Mouse (Mus musculus): ENCODE data around the gene AI597479. TPM values are rescaled to one million over a fixed set of nuclear protein-coding genes. Genes with fewer than 3 reads are reported as not detected.

AI597479 gene
- polyA plus RNA-seq, 1 experiment from 2014 or later, result 16.3 TPM

DNA sequence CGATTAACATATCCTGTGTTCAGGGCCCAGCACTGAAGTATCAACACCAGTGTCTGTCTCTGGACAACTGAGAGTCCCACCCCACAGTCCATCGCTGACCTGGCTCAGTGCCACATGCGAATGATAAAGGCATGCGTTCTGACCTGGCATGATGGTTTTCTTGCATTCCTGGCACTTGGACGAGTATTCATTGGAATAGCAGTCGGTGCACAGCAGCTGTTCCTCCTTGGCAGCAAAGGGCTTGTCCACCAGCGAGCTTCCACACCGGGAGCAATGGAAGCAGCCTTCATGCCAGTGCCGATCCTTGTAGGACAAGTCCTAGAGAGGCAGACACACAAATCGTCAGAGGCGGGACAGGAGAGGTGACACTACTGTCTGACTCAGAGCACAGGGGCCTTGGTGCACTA, 43.0 kb downstream of the AI597479 start:
- Histone ChIP-seq H3K9me3 (ENCODE audit: low read length) (no peaks in the 10 kb centered on the region), H3K9ac (replicated peaks; ENCODE audit: low read depth) (no peak overlapping the region), H3K27me3 (replicated peaks; ENCODE audit: insufficient read depth, low read length) (no peaks in the 10 kb centered on the region), H3K27ac (ENCODE audit: low read length) (no peak overlapping the region), H3K36me3 (ENCODE audit: insufficient read depth, low read length) (no peaks in the 10 kb centered on the region), H3K4me3 (ENCODE audit: low read depth, low read length) (no peak overlapping the region), H3K4me2 (replicated peaks; ENCODE audit: low read depth, low read length) (no peak overlapping the region), H3K4me1 (ENCODE audit: insufficient read depth, low read depth, low read length) (no peaks in the 10 kb centered on the region)
- DNase-seq (ENCODE audit: low spot score) (peak; percentile 18), ATAC-seq (no peak)
- TF ChIP-seq EP300 (IDR thresholded peaks at IDR 0.05) (no peak), CTCF (IDR thresholded peaks at IDR 0.05) (no peak)
- 41% methylated on average over 11 of the region's 11 CpGs for WGBS

DNA sequence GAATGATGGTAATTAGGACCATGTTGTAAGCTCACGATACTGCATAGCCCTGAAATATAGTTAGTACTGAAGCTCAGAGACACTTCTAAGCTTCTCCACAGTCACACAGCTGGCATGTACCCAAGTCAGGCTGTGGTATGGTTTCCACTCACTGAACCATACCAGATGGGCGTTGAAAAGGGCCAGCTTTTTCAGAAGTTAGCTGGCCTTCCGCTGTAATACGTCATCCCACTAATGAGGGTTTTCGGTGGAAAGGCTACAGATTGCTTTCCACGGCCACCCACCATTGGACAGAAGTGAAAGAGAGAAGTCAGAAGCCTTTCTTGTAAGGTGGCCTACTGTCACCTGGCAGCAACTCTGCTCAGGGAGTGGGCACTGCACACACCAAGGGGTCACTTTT, 44.3 kb downstream of the AI597479 start:
- no peak overlapping the region for H3K27ac ChIP-seq (ENCODE audit: low read length)
- 87% methylated on average over 6 of the region's 6 CpGs for WGBS
- no peaks in the 10 kb centered on the region for H3K36me3 ChIP-seq (ENCODE audit: insufficient read depth, low read length)
- TF ChIP-seq EP300 (IDR thresholded peaks at IDR 0.05) (no peak), CTCF (IDR thresholded peaks at IDR 0.05) (no peak)
- DNase-seq (ENCODE audit: low spot score), result no peak
- H3K9me3 ChIP-seq (ENCODE audit: low read length), result no peaks in the 10 kb centered on the region
- H3K4me1 ChIP-seq (ENCODE audit: insufficient read depth, low read depth, low read length), result no peaks in the 10 kb centered on the region
- H3K4me3 ChIP-seq (ENCODE audit: low read depth, low read length), result no peak overlapping the region
- no peaks in the 10 kb centered on the region for H3K27me3 ChIP-seq (replicated peaks; ENCODE audit: insufficient read depth, low read length)
- no peak overlapping the region for H3K4me2 ChIP-seq (replicated peaks; ENCODE audit: low read depth, low read length)
- no peak for ATAC-seq
- H3K9ac ChIP-seq (replicated peaks; ENCODE audit: low read depth), result no peak overlapping the region

- H3K4me1 ChIP-seq (ENCODE audit: insufficient read depth, low read depth, low read length), result no peaks in the 10 kb centered on the region
- H3K9ac ChIP-seq (replicated peaks; ENCODE audit: low read depth), result no peak overlapping the region
- no peaks in the 10 kb centered on the region for H3K36me3 ChIP-seq (ENCODE audit: insufficient read depth, low read length)
- WGBS, result 72% methylated on average over 4 of the region's 4 CpGs
- no peak overlapping the region for H3K4me3 ChIP-seq (ENCODE audit: low read depth, low read length)
- H3K27ac ChIP-seq (ENCODE audit: low read length), result no peak overlapping the region
- no peaks in the 10 kb centered on the region for H3K9me3 ChIP-seq (ENCODE audit: low read length)
- peak; percentile 25 for DNase-seq (ENCODE audit: low spot score)
- TF ChIP-seq CTCF (IDR thresholded peaks at IDR 0.05) (peak; percentile 66), EP300 (IDR thresholded peaks at IDR 0.05) (no peak)
- H3K27me3 ChIP-seq (replicated peaks; ENCODE audit: insufficient read depth, low read length), result no peaks in the 10 kb centered on the region
- H3K4me2 ChIP-seq (replicated peaks; ENCODE audit: low read depth, low read length), result no peak overlapping the region
- 0 out of 2 replicates have a peak, but pooled peaks have one; percentile 19 for ATAC-seq
Observed at GRCm38 (mm10) chr1:43143284-43143683, 44.8 kb downstream of the AI597479 start.

DNA sequence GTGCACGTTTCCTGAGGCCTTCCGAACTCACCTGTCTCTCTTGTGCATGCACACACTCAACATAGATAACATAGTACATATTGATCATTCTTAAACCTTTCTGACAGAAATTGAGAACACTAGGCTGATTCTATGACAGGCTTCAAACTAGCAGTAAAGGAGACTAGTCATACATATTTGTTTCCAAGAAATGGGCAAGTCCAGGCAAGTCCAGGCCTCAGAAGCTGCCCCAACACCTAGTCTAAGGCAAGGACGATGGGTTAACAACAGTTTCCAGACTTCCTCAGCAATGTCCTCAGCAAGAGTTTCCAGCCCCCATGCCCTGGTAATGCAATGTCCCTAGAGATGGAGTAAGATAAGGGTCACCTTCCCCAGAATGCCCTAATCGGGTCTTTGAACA, 45.3 kb downstream of the AI597479 start:
- no peak overlapping the region for H3K27ac ChIP-seq (ENCODE audit: low read length)

GRCm38 (mm10) chr1:43144338-43144906, 45.9 kb downstream of the AI597479 start:
- DNase-seq (ENCODE audit: low spot score), result no peak
- TF ChIP-seq CTCF (IDR thresholded peaks at IDR 0.05) (no peak), EP300 (IDR thresholded peaks at IDR 0.05) (no peak)
- Histone ChIP-seq H3K27me3 (replicated peaks; ENCODE audit: insufficient read depth, low read length) (no peaks in the 10 kb centered on the region), H3K36me3 (ENCODE audit: insufficient read depth, low read length) (no peaks in the 10 kb centered on the region), H3K27ac (ENCODE audit: low read length) (no peak overlapping the region), H3K4me3 (ENCODE audit: low read depth, low read length) (no peak overlapping the region), H3K4me2 (replicated peaks; ENCODE audit: low read depth, low read length) (no peak overlapping the region), H3K4me1 (ENCODE audit: insufficient read depth, low read depth, low read length) (no peaks in the 10 kb centered on the region), H3K9ac (replicated peaks; ENCODE audit: low read depth) (no peak overlapping the region), H3K9me3 (ENCODE audit: low read length) (no peaks in the 10 kb centered on the region)
- ATAC-seq, result no peak
- whole genome bisulfite sequencing, result 74% methylated on average over 8 of the region's 8 CpGs

More for the DNA sequence above, 45.3 kb downstream of the AI597479 start:
- ATAC-seq, result no peak
- no peaks in the 10 kb centered on the region for H3K36me3 ChIP-seq (ENCODE audit: insufficient read depth, low read length)
- H3K9me3 ChIP-seq (ENCODE audit: low read length), result no peaks in the 10 kb centered on the region
- H3K27me3 ChIP-seq (replicated peaks; ENCODE audit: insufficient read depth, low read length), result no peaks in the 10 kb centered on the region
- no peak for DNase-seq (ENCODE audit: low spot score)
- H3K4me3 ChIP-seq (ENCODE audit: low read depth, low read length), result no peak overlapping the region
- TF ChIP-seq EP300 (IDR thresholded peaks at IDR 0.05) (no peak), CTCF (IDR thresholded peaks at IDR 0.05) (no peak)
- no peaks in the 10 kb centered on the region for H3K4me1 ChIP-seq (ENCODE audit: insufficient read depth, low read depth, low read length)
- 82% methylated on average over 4 of the region's 4 CpGs for WGBS
- H3K4me2 ChIP-seq (replicated peaks; ENCODE audit: low read depth, low read length), result no peak overlapping the region
- no peak overlapping the region for H3K9ac ChIP-seq (replicated peaks; ENCODE audit: low read depth)

- H3K9ac ChIP-seq (replicated peaks; ENCODE audit: low read depth), result no peak overlapping the region
- no peak overlapping the region for H3K27ac ChIP-seq (ENCODE audit: low read length)
- no peaks in the 10 kb centered on the region for H3K27me3 ChIP-seq (replicated peaks; ENCODE audit: insufficient read depth, low read length)
- no peaks in the 10 kb centered on the region for H3K9me3 ChIP-seq (ENCODE audit: low read length)
- 50% methylated on average over 6 of the region's 6 CpGs for WGBS
- H3K36me3 ChIP-seq (ENCODE audit: insufficient read depth, low read length), result no peaks in the 10 kb centered on the region
- no peak overlapping the region for H3K4me3 ChIP-seq (ENCODE audit: low read depth, low read length)
- TF ChIP-seq EP300 (IDR thresholded peaks at IDR 0.05) (no peak), CTCF (IDR thresholded peaks at IDR 0.05) (no peak)
- H3K4me1 ChIP-seq (ENCODE audit: insufficient read depth, low read depth, low read length), result no peaks in the 10 kb centered on the region
- no peak for ATAC-seq
- DNase-seq (ENCODE audit: low spot score), result no peak
- H3K4me2 ChIP-seq (replicated peaks; ENCODE audit: low read depth, low read length), result no peak overlapping the region
Observed at GRCm38 (mm10) chr1:43145388-43145787, 46.9 kb downstream of the AI597479 start.

DNA sequence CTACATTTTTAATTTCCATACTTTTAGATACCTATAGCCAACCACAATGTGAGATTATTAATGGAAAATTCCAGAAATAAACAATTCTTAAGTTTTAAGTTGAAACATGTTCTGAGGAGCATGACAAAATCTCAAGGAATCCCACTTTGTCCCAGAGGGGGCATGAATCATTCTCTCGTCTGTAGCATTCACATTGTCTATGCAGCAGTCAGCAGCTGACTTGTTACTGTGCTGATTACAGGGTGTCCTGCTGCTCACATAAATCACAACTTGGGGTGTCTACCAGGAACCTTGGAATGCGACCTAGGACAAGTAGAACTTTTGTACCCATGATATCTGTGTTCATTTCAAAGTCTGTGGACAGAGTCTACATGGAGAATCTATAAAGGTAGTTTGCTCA, 49.0 kb downstream of the AI597479 start:
- H3K36me3 ChIP-seq (ENCODE audit: insufficient read depth, low read length), result no peaks in the 10 kb centered on the region
- DNase-seq (ENCODE audit: low spot score) (no peak), ATAC-seq (no peak)
- 73% methylated on average over 2 of the region's 2 CpGs for WGBS
- H3K27ac ChIP-seq (ENCODE audit: low read length), result no peak overlapping the region
- no peak overlapping the region for H3K4me2 ChIP-seq (replicated peaks; ENCODE audit: low read depth, low read length)
- no peak overlapping the region for H3K9ac ChIP-seq (replicated peaks; ENCODE audit: low read depth)
- no peaks in the 10 kb centered on the region for H3K9me3 ChIP-seq (ENCODE audit: low read length)
- H3K27me3 ChIP-seq (replicated peaks; ENCODE audit: insufficient read depth, low read length), result no peaks in the 10 kb centered on the region
- H3K4me1 ChIP-seq (ENCODE audit: insufficient read depth, low read depth, low read length), result no peaks in the 10 kb centered on the region
- TF ChIP-seq CTCF (IDR thresholded peaks at IDR 0.05) (no peak), EP300 (IDR thresholded peaks at IDR 0.05) (no peak)
- no peak overlapping the region for H3K4me3 ChIP-seq (ENCODE audit: low read depth, low read length)
